Mouse (Mus musculus) embryonic facial prominence, embryonic 11.5 days (tissue): ENCODE measurements around the gene Zfp568. TPM values are rescaled to one million over a fixed set of nuclear protein-coding genes. Genes with fewer than 3 reads are reported as not detected.
"Not testable (repeated sequence)": the region's sequence is repeated elsewhere in the genome, so short reads cannot be mapped to it uniquely, and the experiment has no call there.

Experiments used
- ATAC-seq: fragments of 200-750 bp; cut with Nextera tagmentation; replicated peaks from 2 replicates; pipeline ENCODE4 v1.8.0; 2017; ENCODE audit warnings: low read depth; ENCODE audit not compliant: insufficient number of reproducible peaks, low FRiP score, low TSS enrichment
- DNase-seq: peaks from one replicate; pipeline ENCODE4 v3.0.0-alpha.2; 2015; ENCODE audit warnings: low spot score
- H3K27ac ChIP-seq: fragments of 300-500 bp; sonication (generic); replicated peaks from 2 replicates; pipeline ENCODE4 v1.5.1; 2014; ENCODE audit warnings: mild to moderate bottlenecking, low read depth, low read length, control low read depth
- H3K27me3 ChIP-seq: fragments of 300-500 bp; sonication (generic); 2 replicates; pipeline ENCODE4 v1.6.1; 2014; ENCODE audit warnings: mild to moderate bottlenecking, low read length, moderate library complexity, mixed read lengths; ENCODE audit not compliant: control insufficient read depth, insufficient read depth
- H3K36me3 ChIP-seq: fragments of 300-500 bp; sonication (generic); replicated peaks from 2 replicates; pipeline ENCODE4 v1.6.1; 2014; ENCODE audit warnings: low read depth, mild to moderate bottlenecking, low read length, moderate library complexity, mixed read lengths; ENCODE audit not compliant: control insufficient read depth, insufficient read depth
- H3K4me1 ChIP-seq: fragments of 300-500 bp; sonication (generic); 2 replicates; pipeline ENCODE4 v1.6.1; 2014; ENCODE audit warnings: low read length, mixed read lengths; ENCODE audit not compliant: control insufficient read depth, insufficient read depth
- H3K4me2 ChIP-seq: fragments of 300-500 bp; sonication (generic); 2 replicates; pipeline ENCODE4 v1.6.1; 2014; ENCODE audit warnings: low read depth, mild to moderate bottlenecking, control low read depth, low read length, moderate library complexity
- H3K4me3 ChIP-seq: fragments of 300-500 bp; sonication (generic); 2 replicates; pipeline ENCODE4 v1.5.1; 2014; ENCODE audit warnings: low read depth, low read length, control low read depth
- H3K9ac ChIP-seq: fragments of 300-500 bp; sonication (generic); replicated peaks from 2 replicates; pipeline ENCODE4 v1.6.1; 2014; ENCODE audit warnings: mild to moderate bottlenecking, control low read depth, low read length
- H3K9me3 ChIP-seq: fragments of 300-500 bp; sonication (generic); replicated peaks from 2 replicates; pipeline ENCODE4 v1.6.1; 2016; ENCODE audit warnings: mild to moderate bottlenecking, low read length, inconsistent platforms, mixed read lengths; ENCODE audit not compliant: control insufficient read depth
- WGBS: fragments of 180-500 bp; shearing (Covaris S2); extraction: QIAGEN DNeasy Blood & Tissue Kit; methylation state at CpG from one replicate; pipeline ENCODE4 v1.1.7; 2014; 5-methylcytosine and 5-hydroxymethylcytosine counted together
- polyA plus RNA-seq: library from polyadenylated mRNA; unstranded; fragments of >200 nt; fragmentation: Nextera tagmentation; extraction: Ambion mirVana; gene quantifications from 2 replicates; pipeline ENCODE4 v1.2.1, GENCODE M21; 2014

The Zfp568 gene
- polyA plus RNA-seq, 1 experiment from 2014 or later, result 19.5 TPM

- DNase-seq (peak; percentile 73), ATAC-seq (no peak)
- Histone ChIP-seq H3K36me3 (peaks cover 1% of the 10 kb centered on the region), H3K27me3 (no peaks in the 10 kb centered on the region), H3K9me3 (no peaks in the 10 kb centered on the region), H3K4me1 (no peaks in the 10 kb centered on the region), H3K27ac (no peak overlapping the region), H3K9ac (no peak overlapping the region), H3K4me2 (no peak overlapping the region), H3K4me3 (no peak overlapping the region; the same call in 1 of the 2 replicates)
- 23% methylated on average over 4 of the region's 4 CpGs for WGBS
Observed at GRCm38 (mm10) chr7:29954731-29955130, 29.0 kb upstream of the Zfp568 start.

GRCm38 (mm10) chr7:29956257-29956656 lies 27.5 kb upstream of the Zfp568 start:
- no peak overlapping the region for H3K4me3 ChIP-seq
- DNase-seq, result no peak
- H3K4me1 ChIP-seq, result no peaks in the 10 kb centered on the region
- H3K36me3 ChIP-seq, result no peaks in the 10 kb centered on the region; the same call in 1 of the 2 replicates
- no peak overlapping the region for H3K9ac ChIP-seq
- H3K4me2 ChIP-seq, result no peak overlapping the region
- no peaks in the 10 kb centered on the region for H3K27me3 ChIP-seq
- H3K27ac ChIP-seq, result no peak overlapping the region
- WGBS, result 54% methylated on average over 9 of the region's 10 CpGs
- H3K9me3 ChIP-seq, result no peaks in the 10 kb centered on the region
- no peak for ATAC-seq

- whole genome bisulfite sequencing, result 88% methylated on average over 11 of the region's 11 CpGs
- Histone ChIP-seq H3K9ac (no peak overlapping the region), H3K36me3 (no peaks in the 10 kb centered on the region), H3K27ac (no peak overlapping the region), H3K4me3 (no peak overlapping the region), H3K4me1 (no peaks in the 10 kb centered on the region), H3K9me3 (no peaks in the 10 kb centered on the region), H3K27me3 (no peaks in the 10 kb centered on the region), H3K4me2 (no peak overlapping the region)
- no peak for ATAC-seq
- no peak for DNase-seq
Observed at GRCm38 (mm10) chr7:29958125-29958724, 25.5 kb upstream of the Zfp568 start.

- Histone ChIP-seq H3K9ac (no peak overlapping the region), H3K4me1 (no peaks in the 10 kb centered on the region), H3K27ac (no peak overlapping the region), H3K4me3 (no peak overlapping the region), H3K9me3 (no peaks in the 10 kb centered on the region), H3K36me3 (no peaks in the 10 kb centered on the region), H3K27me3 (no peaks in the 10 kb centered on the region), H3K4me2 (no peak overlapping the region)
- WGBS, result 52% methylated on average over 3 of the region's 3 CpGs
- DNase-seq, result no peak
- ATAC-seq, result no peak
Observed at GRCm38 (mm10) chr7:29959004-29959403, 24.8 kb upstream of the Zfp568 start.

- not testable (repeated sequence) for H3K36me3 ChIP-seq, DNase-seq, H3K4me1 ChIP-seq, H3K4me3 ChIP-seq, H3K4me2 ChIP-seq, ATAC-seq, H3K27ac ChIP-seq, H3K27me3 ChIP-seq, H3K9ac ChIP-seq, H3K9me3 ChIP-seq
- WGBS, result 43% methylated on average over 32 of the region's 39 CpGs
Observed at GRCm38 (mm10) chr7:29965115-29965810, 18.5 kb upstream of the Zfp568 start.

- no peak for ATAC-seq
- Histone ChIP-seq H3K4me2 (no peak overlapping the region), H3K4me3 (no peak overlapping the region), H3K27ac (no peak overlapping the region), H3K4me1 (no peaks in the 10 kb centered on the region), H3K27me3 (no peaks in the 10 kb centered on the region), H3K9ac (no peak overlapping the region), H3K36me3 (no peaks in the 10 kb centered on the region), H3K9me3 (no peaks in the 10 kb centered on the region)
- 82% methylated on average over 9 of the region's 9 CpGs for WGBS
- no peak for DNase-seq
Observed at GRCm38 (mm10) chr7:29970686-29971085, 13.1 kb upstream of the Zfp568 start.

- DNase-seq, result no peak
- H3K27me3 ChIP-seq, result no peaks in the 10 kb centered on the region
- WGBS, result 91% methylated on average over 1 of the region's 1 CpGs
- no peaks in the 10 kb centered on the region; the same call in 1 of the 2 replicates for H3K36me3 ChIP-seq
- H3K27ac ChIP-seq, result no peak overlapping the region
- H3K9me3 ChIP-seq, result no peaks in the 10 kb centered on the region
- H3K9ac ChIP-seq, result no peak overlapping the region
- no peaks in the 10 kb centered on the region for H3K4me1 ChIP-seq
- H3K4me3 ChIP-seq, result no peak overlapping the region
- no peak for ATAC-seq
- H3K4me2 ChIP-seq, result no peak overlapping the region
Observed at GRCm38 (mm10) chr7:29980761-29981160, 3.0 kb upstream of the Zfp568 start.

- Histone ChIP-seq H3K9me3 (no peaks in the 10 kb centered on the region), H3K36me3 (no peaks in the 10 kb centered on the region; the same call in 1 of the 2 replicates), H3K27me3 (no peaks in the 10 kb centered on the region), H3K4me2 (no peak overlapping the region), H3K4me1 (no peaks in the 10 kb centered on the region), H3K27ac (no peak overlapping the region), H3K9ac (no peak overlapping the region), H3K4me3 (no peak overlapping the region)
- DNase-seq (no peak), ATAC-seq (no peak)
- WGBS, result 40% methylated on average over 5 of the region's 5 CpGs
Observed at GRCm38 (mm10) chr7:29981455-29981854, 2.3 kb upstream of the Zfp568 start.
